Mouse (Mus musculus): ENCODE measurements at regions not wholly inside any gene's neighbourhood (a gene's known extent, or its start where the extent isn't known, plus 50 kb on each side); places are given as distances from the start of the nearest gene placed in this dataset.

- no peak for DNase-seq
These were observed 616.7 kb downstream of the Efnb2 start for GRCm38 (mm10) chr8:8044296-8044695.

- DNase-seq, result no peak
These were observed 623.1 kb downstream of the Efnb2 start for GRCm38 (mm10) chr8:8037929-8038328.

GRCm38 (mm10) chr8:8011151-8011550 is 649.9 kb downstream of the Efnb2 start:
- DNase-seq, result no peak

GRCm38 (mm10) chr8:7994905-7995304 is 666.1 kb downstream of the Efnb2 start:
- no peak for DNase-seq

- DNase-seq, result no peak
These were observed 672.2 kb downstream of the Efnb2 start for GRCm38 (mm10) chr8:7988820-7989219.

- DNase-seq, result no peak
These were observed 684.0 kb downstream of the Efnb2 start for GRCm38 (mm10) chr8:7977020-7977419.

- no peak for DNase-seq
These were observed 687.3 kb downstream of the Efnb2 start for GRCm38 (mm10) chr8:7973791-7974190.

DNA sequence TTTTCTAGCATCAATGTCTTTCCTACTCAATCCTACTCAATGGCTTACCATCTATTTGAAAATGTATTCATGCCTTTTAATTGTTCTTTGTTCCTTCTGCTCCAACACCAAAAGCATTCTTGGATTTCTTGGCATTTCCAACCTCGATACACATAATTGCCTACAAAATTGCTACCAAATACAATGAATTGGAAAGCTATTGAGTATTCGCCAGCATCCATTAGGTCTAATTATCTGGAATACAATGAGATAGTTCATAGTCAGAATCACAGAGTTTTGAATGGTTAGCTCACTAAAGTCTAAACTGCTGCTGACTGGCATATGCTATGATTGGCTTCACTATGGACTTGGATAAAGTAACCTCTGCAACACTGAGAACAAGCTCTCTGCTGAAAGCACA is 696.8 kb downstream of the Efnb2 start:
- DNase-seq, result no peak

DNA sequence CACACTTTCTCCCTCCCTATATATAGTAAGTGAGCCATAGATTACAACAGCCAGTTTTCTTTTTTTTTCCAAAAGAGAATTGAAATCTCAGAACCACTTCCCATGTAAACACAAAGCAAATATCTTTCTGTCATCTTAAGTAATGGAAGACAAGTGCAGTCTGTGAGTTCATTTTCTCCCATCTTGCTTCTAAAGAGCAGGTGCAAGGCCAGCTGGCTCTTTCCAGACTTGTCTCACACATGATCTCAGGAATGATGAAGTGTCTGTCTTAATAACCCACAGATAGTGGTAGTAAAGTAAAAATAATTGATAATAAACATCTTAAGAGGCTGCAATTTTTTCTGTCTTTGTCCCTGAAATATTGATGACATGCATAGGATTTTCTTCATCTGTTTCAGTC is 704.3 kb downstream of the Efnb2 start:
- DNase-seq, result no peak

GRCm38 (mm10) chr8:7954851-7955250 is 706.2 kb downstream of the Efnb2 start:
- no peak for DNase-seq

GRCm38 (mm10) chr8:7945966-7946775 is 714.9 kb downstream of the Efnb2 start:
- no peak for DNase-seq

DNA sequence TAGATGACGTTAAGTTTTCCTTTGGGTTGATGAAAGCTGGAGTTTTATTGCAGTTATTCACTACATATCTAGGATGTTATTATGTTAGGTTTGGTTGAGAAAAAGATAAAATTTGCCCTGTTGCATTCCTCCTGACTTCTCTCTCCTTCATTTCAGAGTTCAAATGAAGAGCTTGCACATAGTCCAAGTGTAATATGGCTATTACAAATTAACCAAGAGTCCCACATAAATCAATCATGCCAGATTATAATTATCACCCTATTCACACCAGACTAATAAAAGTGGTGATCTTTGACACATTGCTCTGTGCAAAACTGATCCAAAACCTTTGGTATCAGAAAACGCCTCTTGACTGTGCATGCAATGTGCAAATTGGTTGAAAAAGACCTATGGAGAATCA is 724.4 kb downstream of the Efnb2 start:
- DNase-seq, result no peak

DNA sequence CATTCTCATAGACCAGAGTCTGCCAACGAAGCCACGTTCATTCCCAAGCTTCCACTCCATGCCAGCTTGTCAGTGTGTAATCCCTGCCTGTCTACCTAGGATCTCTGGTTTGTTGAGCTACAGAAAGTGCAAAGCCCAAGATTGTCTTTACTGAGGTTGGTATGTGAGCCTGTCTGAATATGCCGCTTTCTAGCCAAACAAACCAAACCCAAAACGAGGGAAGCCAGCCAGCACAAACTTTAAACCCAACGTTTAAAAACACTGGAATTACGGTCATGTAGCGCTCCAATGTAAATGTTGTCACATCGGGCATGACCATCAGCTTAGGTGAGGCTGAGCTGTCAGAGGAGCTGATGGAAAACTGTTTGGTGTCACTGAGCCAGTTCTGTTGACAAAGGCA is 741.6 kb downstream of the Efnb2 start:
- no peak for DNase-seq

DNA sequence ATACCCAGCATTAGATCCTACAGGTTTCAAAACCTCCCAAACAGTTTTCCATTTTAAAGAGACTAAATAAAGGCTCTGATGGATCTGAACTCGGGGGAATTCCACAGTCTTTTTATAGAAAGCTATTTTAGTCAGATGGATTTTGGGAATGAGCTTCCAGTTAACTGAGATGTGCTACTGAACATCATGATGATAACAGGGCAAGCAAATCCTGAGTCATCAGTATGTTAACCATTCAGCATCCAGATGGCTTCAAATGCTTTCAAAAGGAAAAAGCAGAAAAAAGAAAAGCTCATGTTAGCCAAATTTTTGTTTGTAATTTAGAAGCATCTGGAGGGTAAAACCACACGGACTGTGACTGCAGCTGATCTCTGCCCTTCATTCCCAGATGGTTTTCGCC is 766.7 kb downstream of the Efnb2 start:
- no peak for DNase-seq

GRCm38 (mm10) chr8:7853169-7853568 is 807.9 kb downstream of the Efnb2 start:
- DNase-seq, result no peak

DNA sequence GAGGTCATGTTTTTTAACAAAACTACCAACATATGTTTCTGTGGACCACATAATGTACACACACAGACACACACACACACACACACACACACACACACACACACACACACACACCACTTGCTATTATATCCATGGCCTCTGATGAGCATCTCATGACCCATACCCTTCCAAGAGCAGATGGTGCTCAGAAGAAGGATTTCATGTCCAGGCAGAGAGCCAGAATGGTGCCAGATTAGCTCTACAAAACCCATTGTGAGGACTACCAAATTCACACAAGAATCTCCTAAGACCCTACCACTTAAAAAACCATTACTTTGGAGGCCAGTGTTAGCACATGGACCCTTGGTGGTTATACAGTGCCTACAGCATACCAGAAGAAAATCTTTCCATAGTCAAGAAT is 810.5 kb downstream of the Efnb2 start:
- no peak for DNase-seq

DNA sequence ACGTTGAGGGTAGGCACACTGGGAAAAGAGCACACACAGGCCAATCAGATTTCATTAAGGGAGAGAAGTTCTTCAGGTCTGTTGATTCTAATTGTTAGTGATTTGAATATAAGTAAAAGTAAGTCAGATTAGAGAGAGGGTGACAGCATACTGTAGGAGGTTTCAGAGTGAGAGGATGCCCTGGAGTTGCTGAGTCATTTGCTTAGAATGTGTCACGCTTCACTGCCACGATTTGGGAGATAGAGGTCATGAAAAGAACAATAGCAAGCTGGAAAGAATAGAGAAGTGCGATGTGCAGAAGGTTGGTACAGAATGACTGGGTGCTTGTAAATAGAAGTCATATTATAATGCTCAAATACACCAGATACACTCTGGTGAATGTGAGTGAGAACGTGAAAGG is 829.1 kb downstream of the Efnb2 start:
- DNase-seq, result no peak

GRCm38 (mm10) chr8:7827811-7828210 is 833.2 kb downstream of the Efnb2 start:
- peak; percentile 83 for DNase-seq

- DNase-seq, result no peak
These were observed 852.6 kb downstream of the Efnb2 start for GRCm38 (mm10) chr8:7808395-7808794.

GRCm38 (mm10) chr8:7799221-7799620 is 861.8 kb downstream of the Efnb2 start:
- DNase-seq, result no peak

- DNase-seq, result no peak
These were observed 864.9 kb downstream of the Efnb2 start for GRCm38 (mm10) chr8:7796156-7796555.

DNA sequence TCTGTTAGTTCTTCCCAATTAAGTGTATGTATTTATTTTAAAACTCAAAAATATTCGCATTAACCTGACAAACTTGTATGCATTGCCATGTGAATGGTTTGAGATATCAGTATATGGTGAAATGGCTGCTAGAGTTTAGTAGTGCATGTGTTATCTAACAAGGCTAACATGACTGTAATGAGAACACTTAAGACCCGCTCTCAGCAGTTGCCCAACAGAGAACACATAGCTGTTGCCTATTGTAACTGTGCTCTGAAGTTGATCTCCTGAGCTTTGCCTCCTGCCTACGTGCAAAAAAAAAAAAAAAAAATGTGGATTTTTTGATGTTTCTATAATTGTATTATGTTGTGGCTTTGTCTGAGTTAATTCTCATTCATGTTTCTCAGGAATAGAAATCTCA is 897.2 kb downstream of the Efnb2 start:
- no peak for DNase-seq

DNA sequence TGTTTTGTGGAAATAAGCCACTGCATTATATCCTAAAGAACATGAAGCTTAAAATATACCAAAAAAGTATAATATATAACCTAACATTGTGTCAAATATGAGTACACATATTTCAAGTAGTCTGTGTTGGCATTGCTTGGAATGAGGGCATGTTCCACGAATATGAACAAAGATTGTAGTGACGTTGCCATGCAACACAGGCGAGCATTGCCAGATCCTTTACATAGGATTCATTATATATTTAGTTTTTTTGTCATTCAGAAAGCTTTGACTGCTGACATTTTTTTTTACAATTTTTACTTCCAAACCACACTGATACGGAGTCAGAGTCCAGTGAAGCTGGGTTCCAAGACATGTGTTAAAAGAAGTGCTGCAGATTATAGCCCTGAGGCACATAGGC is 900.1 kb downstream of the Efnb2 start:
- no peak for DNase-seq

GRCm38 (mm10) chr8:7732726-7733125 is 928.3 kb downstream of the Efnb2 start:
- DNase-seq, result no peak

DNA sequence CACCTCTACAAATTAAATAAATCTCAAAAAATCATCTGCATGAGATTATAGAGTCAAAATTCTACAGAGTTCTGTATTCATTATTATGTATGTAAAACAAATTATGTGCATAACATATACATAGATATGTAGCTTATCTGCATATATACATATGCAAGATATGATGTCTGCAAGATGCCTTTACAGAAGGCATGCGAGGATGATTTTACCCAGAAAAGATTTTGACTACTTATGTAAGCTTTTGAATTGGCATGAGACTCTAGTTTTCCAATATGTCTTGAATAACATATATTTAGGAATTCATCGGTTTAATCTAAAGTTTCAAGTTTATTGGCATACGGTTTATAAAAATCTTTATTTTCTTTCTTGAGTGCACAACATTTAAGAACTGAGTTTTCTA is 939.2 kb downstream of the Efnb2 start:
- DNase-seq, result no peak

Data from heart, adult 11 months (tissue).